Mouse (Mus musculus): Measurements from ENCODE around the gene Card11.

DNA sequence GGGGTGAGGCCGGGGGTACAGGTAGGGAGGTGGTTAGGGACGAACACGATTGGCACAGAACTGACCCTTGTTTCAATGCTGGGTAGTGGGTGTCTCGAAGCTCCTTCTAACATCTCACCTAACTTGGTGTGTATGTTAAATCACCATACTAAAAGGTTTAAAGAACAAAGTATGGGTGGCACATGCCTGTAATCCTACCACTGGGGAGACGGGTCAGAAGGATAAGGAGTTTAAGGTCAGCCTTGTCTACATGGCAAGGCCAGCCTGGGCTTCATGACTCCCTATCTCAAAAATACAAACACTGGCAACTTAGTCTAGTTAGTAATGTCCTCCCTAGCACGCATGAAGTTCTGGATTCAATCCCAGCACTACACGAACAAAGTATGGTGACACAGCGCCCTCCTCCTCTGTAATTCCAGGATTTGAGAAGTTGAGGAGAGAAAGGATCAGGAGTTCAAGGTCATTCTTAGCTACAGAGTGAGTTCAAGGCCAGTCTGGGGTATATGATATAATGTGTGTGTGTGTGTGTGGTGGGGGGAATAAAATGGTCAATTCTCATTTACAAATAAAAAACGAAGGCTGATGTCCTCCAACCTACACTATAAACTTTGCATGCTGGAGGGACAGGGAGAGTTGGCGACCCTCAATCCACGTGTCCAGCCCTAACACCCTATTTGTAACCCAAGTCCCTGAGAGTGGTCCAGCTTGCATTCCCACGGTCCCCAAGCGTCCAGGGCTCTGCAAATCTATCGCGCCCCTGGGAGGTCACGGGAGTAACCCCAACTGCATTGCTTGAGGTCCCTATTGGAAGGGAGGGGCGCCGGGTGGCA is 171.1 kb downstream of the Card11 start:
- TF ChIP-seq GATA1 (IDR thresholded peaks at IDR 0.05; ENCODE audit: borderline replicate concordance, low read length), result no peak
- no peak for TF ChIP-seq FLI1 (IDR thresholded peaks at IDR 0.05; ENCODE audit: low read length)
